Mouse (Mus musculus): ENCODE measurements around the gene Mast4. TPM values are rescaled to one million over a fixed set of nuclear protein-coding genes. Genes with fewer than 3 reads are reported as not detected.

Mast4 gene
- total and polyA plus RNA-seq, 3 experiments: 8.5 to 33.1 (median 23.6) TPM

GRCm38 (mm10) chr13:103262061-103262460, 72.2 kb downstream of the Mast4 start:
- WGBS: 73% methylated on average over 3 of the region's 3 CpGs
- Histone ChIP-seq H3K4me3 (no peak overlapping the region), H3K9ac (ENCODE audit: low read depth, low read length) (no peak overlapping the region), H3K27ac (peak overlapping the region; percentile 9; the same call in 1 of the 2 replicates), H3K27me3 (ENCODE audit: control insufficient read depth, insufficient read depth, low read length) (no peaks in the 10 kb centered on the region), H3K36me3 (ENCODE audit: control insufficient read depth, insufficient read depth, low read length) (no peaks in the 10 kb centered on the region), H3K79me2 (replicated peaks; ENCODE audit: control insufficient read depth, insufficient read depth, low read length) (no peaks in the 10 kb centered on the region), H3K4me1 (ENCODE audit: control insufficient read depth, insufficient read depth, low read length) (peaks cover 9% of the 10 kb centered on the region)
- intact Hi-C loops (cut with DNase I): loop anchor here (10.0 kb wide), 1 partner anchor 87 kb away; no protein-coding TSS in a partner anchor
- no peak for TF ChIP-seq CTCF (IDR thresholded peaks at IDR 0.05)
- TF ChIP-seq POLR2A (IDR thresholded peaks at IDR 0.05; ENCODE audit: insufficient read depth, low read depth, low read length): no peak
- TF ChIP-seq EP300 (IDR thresholded peaks at IDR 0.05; ENCODE audit: insufficient read depth, low read depth, low read length): no peak
- DNase-seq: no peak

- intact Hi-C loops (cut with DNase I): loop anchor here (10.0 kb wide), 1 partner anchor 86 kb away; no protein-coding TSS in a partner anchor
Observed at GRCm38 (mm10) chr13:103260414-103260813, 73.9 kb downstream of the Mast4 start.

GRCm38 (mm10) chr13:103258106-103258505, 76.2 kb downstream of the Mast4 start:
- intact Hi-C loops (cut with DNase I): no loop called here
- 31% methylated on average over 3 of the region's 3 CpGs for WGBS
- peak in 1 of 2 experiments; percentile 18 for DNase-seq
- H3K79me2 ChIP-seq (replicated peaks; ENCODE audit: control insufficient read depth, insufficient read depth, low read length): no peaks in the 10 kb centered on the region
- no peak overlapping the region; the same call in 1 of the 2 replicates for H3K27ac ChIP-seq
- TF ChIP-seq EP300 (IDR thresholded peaks at IDR 0.05; ENCODE audit: insufficient read depth, low read depth, low read length) (no peak), POLR2A (IDR thresholded peaks at IDR 0.05; ENCODE audit: insufficient read depth, low read depth, low read length) (no peak), CTCF (IDR thresholded peaks at IDR 0.05) (no peak)
- peaks cover 9% of the 10 kb centered on the region for H3K4me1 ChIP-seq (ENCODE audit: control insufficient read depth, insufficient read depth, low read length)
- H3K36me3 ChIP-seq (ENCODE audit: control insufficient read depth, insufficient read depth, low read length): no peaks in the 10 kb centered on the region
- no peaks in the 10 kb centered on the region for H3K27me3 ChIP-seq (ENCODE audit: control insufficient read depth, insufficient read depth, low read length)
- H3K9ac ChIP-seq (ENCODE audit: low read depth, low read length): no peak overlapping the region
- H3K4me3 ChIP-seq: no peak overlapping the region

More at GRCm38 (mm10) chr13:103260414-103260813, 73.9 kb downstream of the Mast4 start:
- peak; percentile 31 to 40 for DNase-seq
- TF ChIP-seq EP300 (IDR thresholded peaks at IDR 0.05; ENCODE audit: insufficient read depth, low read depth, low read length): no peak
- TF ChIP-seq CTCF (IDR thresholded peaks at IDR 0.05): no peak
- no peak for TF ChIP-seq POLR2A (IDR thresholded peaks at IDR 0.05; ENCODE audit: insufficient read depth, low read depth, low read length)
- 47% methylated on average over 3 of the region's 3 CpGs for WGBS
- peaks cover 9% of the 10 kb centered on the region for H3K4me1 ChIP-seq (ENCODE audit: control insufficient read depth, insufficient read depth, low read length)
- no peaks in the 10 kb centered on the region for H3K79me2 ChIP-seq (replicated peaks; ENCODE audit: control insufficient read depth, insufficient read depth, low read length)
- no peaks in the 10 kb centered on the region for H3K36me3 ChIP-seq (ENCODE audit: control insufficient read depth, insufficient read depth, low read length)
- H3K27ac ChIP-seq: no peak overlapping the region; the same call in 1 of the 2 replicates
- H3K9ac ChIP-seq (ENCODE audit: low read depth, low read length): no peak overlapping the region
- H3K27me3 ChIP-seq (ENCODE audit: control insufficient read depth, insufficient read depth, low read length): no peaks in the 10 kb centered on the region
- H3K4me3 ChIP-seq: no peak overlapping the region

DNA sequence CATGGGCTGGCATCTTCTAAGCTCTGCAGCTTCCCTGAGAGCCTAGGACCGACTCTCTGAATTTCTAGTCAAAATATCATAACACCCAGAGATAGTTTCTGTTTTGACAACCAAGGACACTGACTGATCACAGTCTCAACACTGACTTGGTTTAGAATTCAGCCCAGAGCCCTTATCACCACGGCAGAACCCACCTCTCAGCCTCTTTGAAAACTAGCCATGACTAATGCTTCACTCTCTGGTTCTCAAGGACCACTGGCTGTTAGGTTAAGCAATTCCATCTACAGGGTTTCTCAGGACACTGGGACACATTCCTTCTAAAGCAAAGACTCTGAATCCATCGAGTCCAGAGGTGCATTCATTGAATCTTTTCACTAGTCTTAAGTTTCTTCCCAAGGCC, 79.4 kb downstream of the Mast4 start:
- WGBS: 68% methylated on average over 3 of the region's 3 CpGs
- peaks cover 6% of the 10 kb centered on the region for H3K4me1 ChIP-seq (ENCODE audit: control insufficient read depth, insufficient read depth, low read length)
- intact Hi-C loops (cut with DNase I): no loop called here
- no peak for TF ChIP-seq POLR2A (IDR thresholded peaks at IDR 0.05; ENCODE audit: insufficient read depth, low read depth, low read length)
- no peak for TF ChIP-seq CTCF (IDR thresholded peaks at IDR 0.05)
- no peak for TF ChIP-seq EP300 (IDR thresholded peaks at IDR 0.05; ENCODE audit: insufficient read depth, low read depth, low read length)
- no peak overlapping the region for H3K9ac ChIP-seq (ENCODE audit: low read depth, low read length)
- no peak overlapping the region for H3K27ac ChIP-seq
- no peaks in the 10 kb centered on the region for H3K36me3 ChIP-seq (ENCODE audit: control insufficient read depth, insufficient read depth, low read length)
- H3K79me2 ChIP-seq (replicated peaks; ENCODE audit: control insufficient read depth, insufficient read depth, low read length): no peaks in the 10 kb centered on the region
- H3K4me3 ChIP-seq: no peak overlapping the region
- H3K27me3 ChIP-seq (ENCODE audit: control insufficient read depth, insufficient read depth, low read length): no peaks in the 10 kb centered on the region
- no peak for DNase-seq

- Histone ChIP-seq H3K27me3 (ENCODE audit: control insufficient read depth, insufficient read depth, low read length) (no peaks in the 10 kb centered on the region), H3K4me1 (ENCODE audit: control insufficient read depth, insufficient read depth, low read length) (peaks cover 2% of the 10 kb centered on the region), H3K27ac (no peak overlapping the region), H3K4me3 (no peak overlapping the region), H3K9ac (ENCODE audit: low read depth, low read length) (no peak overlapping the region), H3K36me3 (ENCODE audit: control insufficient read depth, insufficient read depth, low read length) (no peaks in the 10 kb centered on the region), H3K79me2 (replicated peaks; ENCODE audit: control insufficient read depth, insufficient read depth, low read length) (no peaks in the 10 kb centered on the region)
- DNase-seq: no peak
- TF ChIP-seq EP300 (IDR thresholded peaks at IDR 0.05; ENCODE audit: insufficient read depth, low read depth, low read length): no peak
- no peak for TF ChIP-seq POLR2A (IDR thresholded peaks at IDR 0.05; ENCODE audit: insufficient read depth, low read depth, low read length)
- TF ChIP-seq CTCF (IDR thresholded peaks at IDR 0.05): no peak
- WGBS: 96% methylated on average over 6 of the region's 6 CpGs
- intact Hi-C loops (cut with DNase I): no loop called here
Observed at GRCm38 (mm10) chr13:103253077-103253476, 81.2 kb downstream of the Mast4 start.

- TF ChIP-seq EP300 (IDR thresholded peaks at IDR 0.05; ENCODE audit: insufficient read depth, low read depth, low read length): no peak
- TF ChIP-seq POLR2A (IDR thresholded peaks at IDR 0.05; ENCODE audit: insufficient read depth, low read depth, low read length): no peak
- TF ChIP-seq CTCF (IDR thresholded peaks at IDR 0.05): no peak
- no peak overlapping the region for H3K9ac ChIP-seq (ENCODE audit: low read depth, low read length)
- no peak for DNase-seq
- intact Hi-C loops (cut with DNase I): no loop called here
- no peaks in the 10 kb centered on the region for H3K36me3 ChIP-seq (ENCODE audit: control insufficient read depth, insufficient read depth, low read length)
- H3K4me3 ChIP-seq: no peak overlapping the region
- peaks cover 3% of the 10 kb centered on the region for H3K4me1 ChIP-seq (ENCODE audit: control insufficient read depth, insufficient read depth, low read length)
- H3K27ac ChIP-seq: no peak overlapping the region
- WGBS: 68% methylated on average over 14 of the region's 14 CpGs
- no peaks in the 10 kb centered on the region for H3K27me3 ChIP-seq (ENCODE audit: control insufficient read depth, insufficient read depth, low read length)
- H3K79me2 ChIP-seq (replicated peaks; ENCODE audit: control insufficient read depth, insufficient read depth, low read length): no peaks in the 10 kb centered on the region
Observed at GRCm38 (mm10) chr13:103248102-103249054, 85.9 kb downstream of the Mast4 start.

All from heart, adult 2 months (tissue).